Mouse (Mus musculus): ENCODE measurements around the gene Trem3.

DNA sequence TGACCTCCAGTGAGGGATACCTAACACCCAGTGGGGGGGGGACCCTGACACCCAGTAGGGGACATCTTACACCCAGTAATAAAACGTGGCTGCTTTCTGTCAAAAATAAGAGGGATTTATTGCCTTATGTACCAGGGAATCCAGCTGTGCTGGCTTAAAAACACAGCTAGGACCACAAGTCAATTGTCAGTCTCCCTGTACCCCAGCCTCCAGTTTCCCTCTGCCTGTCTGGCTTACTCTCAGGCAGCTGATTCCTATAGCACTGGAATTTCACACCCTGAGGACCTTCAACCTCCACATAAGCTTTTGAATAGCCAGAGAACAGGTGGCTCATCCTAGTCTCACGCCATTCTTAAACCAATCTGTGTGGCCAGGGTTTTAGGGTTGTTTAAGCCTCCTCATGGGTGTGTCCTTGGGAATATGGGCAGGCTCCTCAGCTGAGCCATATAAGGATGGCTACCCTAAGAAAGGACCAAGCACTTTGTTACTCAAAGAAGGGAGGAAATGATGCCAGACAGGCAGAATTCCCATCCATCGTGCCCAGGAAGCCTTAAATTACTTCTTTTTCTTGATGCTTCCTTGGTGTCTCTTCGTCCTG, 11.7 kb upstream of the Trem3 start:
- TF ChIP-seq POU5F1 (IDR thresholded peaks at IDR 0.05; ENCODE audit: borderline replicate concordance, low read length), result no peak
- no peak for TF ChIP-seq CTCF (conservative IDR thresholded peaks at IDR 0.05; ENCODE audit: low read length)
- TF ChIP-seq NANOG (IDR thresholded peaks at IDR 0.05; ENCODE audit: borderline replicate concordance, low read length), result no peak

Measured in E14TG2a.4 (cell line).